Mouse (Mus musculus): ENCODE results near the gene Caln1. TPM values are rescaled to one million over a fixed set of nuclear protein-coding genes. Genes with fewer than 3 reads are reported as not detected.

Caln1 gene
- polyA plus RNA-seq, 1 experiment from 2014 or later: 3.8 TPM

DNA sequence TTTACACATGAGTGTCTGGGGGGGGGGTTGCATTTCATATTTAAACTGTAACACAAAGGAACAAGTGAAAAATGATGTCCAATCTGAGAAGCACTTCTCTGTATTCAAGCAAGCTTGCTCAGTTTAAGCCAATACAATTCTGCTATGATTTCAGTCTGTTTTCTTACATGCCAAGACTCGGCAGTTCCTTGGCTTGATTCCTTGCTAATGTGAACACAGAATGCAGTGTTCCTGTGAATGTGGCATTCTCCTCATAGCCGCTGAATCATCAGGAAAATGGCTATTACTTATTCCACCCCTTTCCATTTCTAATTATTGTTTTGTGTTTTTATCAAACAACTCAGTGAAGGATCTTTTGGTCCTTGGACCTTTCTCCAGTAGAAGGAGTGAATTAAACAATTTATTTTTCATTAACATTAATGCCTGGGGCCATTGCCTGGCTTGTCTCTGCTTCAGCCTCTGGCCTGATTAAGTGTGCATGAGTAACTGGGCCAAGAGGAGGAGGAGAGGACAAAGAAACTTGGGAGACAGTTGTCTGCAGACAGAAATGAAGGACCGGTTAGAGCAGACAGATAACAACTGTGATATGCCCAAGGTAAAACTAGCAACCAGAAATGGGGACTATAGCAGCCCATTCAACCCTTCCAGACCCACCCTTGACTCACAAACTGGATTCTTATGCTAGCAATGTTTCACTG is 423.6 kb downstream of the Caln1 start:
- no peaks in the 10 kb centered on the region for H3K9me3 ChIP-seq
- H3K27me3 ChIP-seq: no peaks in the 10 kb centered on the region
- H3K27ac ChIP-seq: no peak overlapping the region
- 86% methylated on average over 3 of the region's 3 CpGs for WGBS
- no peak overlapping the region for H3K4me3 ChIP-seq
- no peak for ATAC-seq (ENCODE audit: low FRiP score, low read depth)
- no peaks in the 10 kb centered on the region for H3K4me1 ChIP-seq
- H3K9ac ChIP-seq: no peak overlapping the region
- H3K4me2 ChIP-seq (replicated peaks): no peak overlapping the region
- no peaks in the 10 kb centered on the region for H3K36me3 ChIP-seq

DNA sequence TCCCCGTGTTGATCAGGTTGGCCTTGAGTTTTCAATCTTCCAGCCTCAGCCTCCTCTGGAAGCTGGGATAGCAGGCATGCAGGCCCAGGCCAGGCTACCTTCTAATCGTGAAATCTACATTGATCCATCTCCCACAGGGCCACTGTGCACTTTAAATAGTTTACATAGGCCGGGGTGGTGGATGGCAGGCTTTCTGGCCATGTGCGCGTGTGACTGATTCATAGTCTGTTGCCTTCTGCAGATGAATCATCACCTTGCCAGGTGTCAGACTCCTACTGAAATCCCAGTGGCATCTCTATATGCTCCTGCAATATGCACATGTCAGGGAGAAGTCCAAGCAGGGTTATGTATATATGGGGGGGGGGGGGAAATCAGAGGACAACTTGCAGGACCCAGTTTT is 428.5 kb downstream of the Caln1 start:
- Histone ChIP-seq H3K9ac (no peak overlapping the region), H3K9me3 (no peaks in the 10 kb centered on the region), H3K4me2 (replicated peaks) (no peak overlapping the region), H3K36me3 (no peaks in the 10 kb centered on the region), H3K27me3 (no peaks in the 10 kb centered on the region), H3K4me1 (no peaks in the 10 kb centered on the region), H3K27ac (no peak overlapping the region), H3K4me3 (no peak overlapping the region)
- ATAC-seq (ENCODE audit: low FRiP score, low read depth): no peak
- WGBS: 83% methylated on average over 5 of the region's 5 CpGs

DNA sequence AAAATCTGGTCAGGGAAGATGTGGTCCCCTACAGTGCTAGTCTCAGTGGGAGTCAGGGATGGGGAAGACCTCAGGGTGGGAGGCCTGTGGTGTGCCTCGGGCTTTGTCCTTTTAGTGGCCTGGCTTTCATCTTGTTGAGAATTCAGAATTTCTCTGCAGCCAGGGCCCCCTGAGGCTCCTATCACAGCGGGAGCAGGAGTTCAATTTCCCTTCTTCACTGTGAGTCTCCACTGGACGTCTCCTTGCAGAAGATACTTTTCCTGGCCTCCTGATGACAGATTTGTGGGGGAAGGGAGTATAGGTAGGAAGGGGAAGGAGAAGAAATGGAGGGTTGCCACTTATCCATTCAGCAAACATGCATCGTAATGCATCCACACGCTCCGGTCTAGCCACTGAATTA is 441.1 kb downstream of the Caln1 start:
- Histone ChIP-seq H3K36me3 (no peaks in the 10 kb centered on the region), H3K27ac (no peak overlapping the region), H3K4me1 (no peaks in the 10 kb centered on the region), H3K9ac (no peak overlapping the region), H3K27me3 (no peaks in the 10 kb centered on the region), H3K4me3 (no peak overlapping the region), H3K4me2 (replicated peaks) (no peak overlapping the region), H3K9me3 (peaks cover 12% of the 10 kb centered on the region)
- WGBS: 32% methylated on average over 6 of the region's 6 CpGs
- no peak for ATAC-seq (ENCODE audit: low FRiP score, low read depth)

DNA sequence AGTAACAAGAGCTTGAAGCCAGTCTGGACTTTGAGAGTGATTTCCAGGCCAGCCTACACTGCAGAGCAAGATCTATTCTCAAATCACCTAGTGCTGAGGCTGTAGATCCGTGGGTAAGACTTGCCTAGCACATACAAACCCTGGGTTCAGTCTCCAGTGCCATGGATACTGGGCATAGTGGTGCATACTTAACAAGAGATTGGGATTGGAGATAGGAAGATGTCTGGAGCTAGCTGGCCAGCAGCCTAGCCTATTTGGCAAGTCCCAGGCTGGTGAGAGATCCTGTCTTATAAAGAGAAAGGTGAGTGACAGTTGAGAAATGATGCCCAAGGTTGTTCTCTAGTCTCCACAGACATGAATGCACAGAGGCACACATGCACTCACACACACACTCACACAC is 441.6 kb downstream of the Caln1 start:
- no peaks in the 10 kb centered on the region for H3K27me3 ChIP-seq
- WGBS: 46% methylated on average over 1 of the region's 1 CpGs
- H3K36me3 ChIP-seq: no peaks in the 10 kb centered on the region
- no peak overlapping the region for H3K4me2 ChIP-seq (replicated peaks)
- no peak overlapping the region for H3K4me3 ChIP-seq
- no peak for ATAC-seq (ENCODE audit: low FRiP score, low read depth)
- H3K9me3 ChIP-seq: peaks cover 12% of the 10 kb centered on the region
- H3K4me1 ChIP-seq: no peaks in the 10 kb centered on the region
- no peak overlapping the region for H3K9ac ChIP-seq
- no peak overlapping the region for H3K27ac ChIP-seq

DNA sequence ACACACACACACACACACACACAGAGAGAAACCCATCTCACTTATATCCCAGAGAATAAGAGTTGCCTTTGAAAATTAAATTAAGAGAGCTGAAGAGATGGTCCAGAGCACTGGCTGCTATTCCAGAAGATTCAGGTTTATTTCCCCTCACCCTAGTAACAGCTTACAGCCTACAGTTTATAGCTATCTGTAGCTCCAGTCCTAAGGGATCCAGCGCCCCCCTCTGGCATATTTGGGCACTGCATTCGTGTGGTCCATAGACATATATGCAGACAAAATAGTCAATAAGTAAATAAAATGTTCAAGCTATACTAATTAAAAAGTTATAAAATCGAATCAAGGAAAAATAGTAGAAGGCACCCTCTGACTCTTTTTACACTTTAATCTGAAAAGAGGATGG is 442.0 kb downstream of the Caln1 start:
- no peak overlapping the region for H3K4me3 ChIP-seq
- no peak for ATAC-seq (ENCODE audit: low FRiP score, low read depth)
- WGBS: 24% methylated on average over 3 of the region's 3 CpGs

DNA sequence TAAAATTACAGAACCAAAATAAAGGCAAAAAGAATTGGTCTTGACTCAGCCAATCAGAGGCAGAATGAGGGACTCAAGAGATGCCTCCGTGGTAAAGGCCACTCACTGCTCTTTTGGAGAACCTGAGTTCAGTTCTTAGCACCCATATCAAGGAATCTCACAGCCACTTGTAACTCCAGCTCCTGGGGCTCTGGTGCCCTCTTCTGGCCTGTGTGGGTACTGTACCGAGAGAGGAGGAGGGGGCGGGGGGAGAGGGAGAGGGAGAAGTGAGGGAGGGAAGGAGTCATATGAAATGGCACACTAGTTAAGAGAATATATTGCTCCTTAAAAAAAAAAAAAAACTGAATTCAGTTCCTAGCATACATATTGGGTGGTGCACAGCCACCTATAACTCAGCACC is 442.7 kb downstream of the Caln1 start:
- H3K4me1 ChIP-seq: no peaks in the 10 kb centered on the region
- H3K4me2 ChIP-seq (replicated peaks): no peak overlapping the region
- no peak overlapping the region for H3K9ac ChIP-seq
- no peak overlapping the region for H3K27ac ChIP-seq
- no peaks in the 10 kb centered on the region for H3K27me3 ChIP-seq
- H3K9me3 ChIP-seq: peaks cover 9% of the 10 kb centered on the region
- WGBS: 80% methylated on average over 3 of the region's 3 CpGs
- H3K36me3 ChIP-seq: no peaks in the 10 kb centered on the region
- no peak for ATAC-seq (ENCODE audit: low FRiP score, low read depth)
- no peak overlapping the region for H3K4me3 ChIP-seq

More for the DNA sequence above, 442.0 kb downstream of the Caln1 start:
- Histone ChIP-seq H3K9me3 (peaks cover 12% of the 10 kb centered on the region), H3K9ac (no peak overlapping the region), H3K27ac (no peak overlapping the region), H3K27me3 (no peaks in the 10 kb centered on the region), H3K4me1 (no peaks in the 10 kb centered on the region), H3K4me2 (replicated peaks) (no peak overlapping the region), H3K36me3 (no peaks in the 10 kb centered on the region)

DNA sequence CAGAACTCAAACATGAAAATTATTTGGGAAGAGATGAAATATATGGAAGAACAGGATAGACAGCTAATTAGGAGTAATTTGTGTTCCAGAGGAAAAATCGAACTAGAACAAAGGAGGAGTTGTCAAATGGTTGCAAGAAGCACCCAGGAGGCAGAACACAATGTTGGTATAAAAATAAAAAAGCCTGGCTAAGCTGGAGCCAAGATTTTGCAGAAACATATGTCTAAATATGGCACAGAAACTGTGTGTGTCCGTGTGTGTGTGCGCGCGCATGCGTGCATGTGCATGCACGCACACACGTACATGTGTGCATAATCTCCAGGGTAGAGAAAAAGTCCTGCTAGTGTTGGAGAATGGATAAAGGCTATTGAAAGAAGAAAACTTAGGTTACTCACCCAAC is 443.3 kb downstream of the Caln1 start:
- H3K4me2 ChIP-seq (replicated peaks): no peak overlapping the region
- 95% methylated on average over 8 of the region's 8 CpGs for WGBS

DNA sequence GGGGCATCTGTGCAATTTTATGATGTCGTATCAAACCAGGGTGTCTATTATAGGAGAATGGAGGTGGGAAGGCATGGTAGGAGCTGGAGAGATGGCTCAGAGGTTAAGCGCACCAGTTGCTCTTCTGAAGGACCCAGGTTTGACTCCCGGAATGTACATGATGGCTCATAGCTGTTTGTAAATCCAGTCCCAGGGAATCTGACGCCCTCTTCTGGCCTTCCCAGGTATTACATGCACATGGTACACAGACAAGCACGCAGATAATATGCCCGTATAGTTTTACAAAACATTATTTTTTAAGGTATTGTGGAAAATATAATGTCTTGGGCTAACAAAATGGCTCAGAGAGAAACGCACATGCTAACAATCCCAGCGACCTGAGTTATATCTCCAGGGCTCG is 443.8 kb downstream of the Caln1 start:
- 89% methylated on average over 9 of the region's 9 CpGs for WGBS
- Histone ChIP-seq H3K27me3 (no peaks in the 10 kb centered on the region), H3K36me3 (no peaks in the 10 kb centered on the region), H3K27ac (no peak overlapping the region), H3K9ac (no peak overlapping the region), H3K4me2 (replicated peaks) (no peak overlapping the region), H3K4me3 (no peak overlapping the region), H3K4me1 (no peaks in the 10 kb centered on the region), H3K9me3 (peaks cover 9% of the 10 kb centered on the region)
- ATAC-seq (ENCODE audit: low FRiP score, low read depth): no peak

More for the DNA sequence above, 443.3 kb downstream of the Caln1 start:
- H3K27ac ChIP-seq: no peak overlapping the region
- no peak overlapping the region for H3K4me3 ChIP-seq
- no peaks in the 10 kb centered on the region for H3K27me3 ChIP-seq
- H3K9me3 ChIP-seq: peaks cover 9% of the 10 kb centered on the region
- no peaks in the 10 kb centered on the region for H3K4me1 ChIP-seq
- no peak overlapping the region for H3K9ac ChIP-seq
- no peaks in the 10 kb centered on the region for H3K36me3 ChIP-seq
- ATAC-seq (ENCODE audit: low FRiP score, low read depth): no peak

DNA sequence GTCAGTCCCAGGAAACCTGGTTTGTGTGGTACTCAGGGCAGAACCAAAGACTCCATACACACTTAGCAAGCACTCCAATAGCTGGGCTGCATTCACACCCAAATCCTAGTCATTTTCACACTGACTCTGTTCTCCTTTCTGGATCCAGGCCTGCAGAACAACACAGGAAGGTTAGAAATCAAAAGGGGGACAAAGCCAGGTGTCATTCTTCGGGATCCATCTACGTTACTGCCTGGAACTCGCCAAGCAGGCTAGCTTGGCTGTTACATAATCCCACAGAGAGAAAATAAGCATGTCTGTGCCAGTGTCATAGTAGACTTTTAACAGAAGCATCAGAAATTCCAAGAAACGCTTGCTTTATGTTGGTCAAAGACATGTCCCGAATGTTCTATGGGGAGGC is 446.1 kb downstream of the Caln1 start:
- Histone ChIP-seq H3K4me2 (replicated peaks) (no peak overlapping the region), H3K4me3 (no peak overlapping the region), H3K27me3 (no peaks in the 10 kb centered on the region), H3K9ac (no peak overlapping the region), H3K27ac (no peak overlapping the region), H3K36me3 (no peaks in the 10 kb centered on the region), H3K4me1 (no peaks in the 10 kb centered on the region), H3K9me3 (no peaks in the 10 kb centered on the region)
- 82% methylated on average over 5 of the region's 5 CpGs for WGBS
- no peak for ATAC-seq (ENCODE audit: low FRiP score, low read depth)

DNA sequence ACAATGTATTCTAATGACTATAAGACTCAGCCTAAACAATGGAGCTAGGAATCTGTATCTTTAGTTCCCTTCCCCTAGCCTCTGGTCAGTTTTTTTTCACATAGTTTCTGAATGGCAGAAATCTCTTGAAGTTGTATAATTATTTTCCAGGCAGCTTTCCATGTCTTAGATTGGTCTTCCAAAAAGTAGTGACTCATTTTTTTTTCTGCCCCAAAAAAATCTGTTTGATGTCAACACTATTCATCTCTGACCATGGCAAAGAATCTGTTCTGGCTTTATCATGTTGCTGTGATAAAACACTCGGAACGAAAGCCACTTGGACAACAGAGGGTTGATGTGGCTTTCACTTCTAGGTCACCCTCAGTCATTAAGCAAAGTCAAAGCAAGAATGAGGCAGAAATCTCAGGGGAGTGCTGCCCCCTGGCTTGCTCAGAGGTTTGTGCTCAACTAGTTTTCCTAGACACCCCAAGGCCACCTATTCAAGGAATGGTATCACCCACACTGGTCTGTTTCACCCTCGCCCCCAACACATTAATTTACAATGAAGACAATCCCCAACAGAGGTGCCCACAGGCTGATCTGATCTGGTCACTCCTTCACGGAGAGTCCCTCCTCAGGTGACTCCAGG is 450.9 kb downstream of the Caln1 start:
- Histone ChIP-seq H3K4me3 (no peak overlapping the region), H3K9me3 (no peaks in the 10 kb centered on the region), H3K27me3 (no peaks in the 10 kb centered on the region), H3K9ac (no peak overlapping the region), H3K36me3 (no peaks in the 10 kb centered on the region), H3K4me1 (no peaks in the 10 kb centered on the region), H3K4me2 (replicated peaks) (no peak overlapping the region), H3K27ac (no peak overlapping the region)
- no peak for ATAC-seq (ENCODE audit: low FRiP score, low read depth)
- 74% methylated on average over 4 of the region's 4 CpGs for WGBS

DNA sequence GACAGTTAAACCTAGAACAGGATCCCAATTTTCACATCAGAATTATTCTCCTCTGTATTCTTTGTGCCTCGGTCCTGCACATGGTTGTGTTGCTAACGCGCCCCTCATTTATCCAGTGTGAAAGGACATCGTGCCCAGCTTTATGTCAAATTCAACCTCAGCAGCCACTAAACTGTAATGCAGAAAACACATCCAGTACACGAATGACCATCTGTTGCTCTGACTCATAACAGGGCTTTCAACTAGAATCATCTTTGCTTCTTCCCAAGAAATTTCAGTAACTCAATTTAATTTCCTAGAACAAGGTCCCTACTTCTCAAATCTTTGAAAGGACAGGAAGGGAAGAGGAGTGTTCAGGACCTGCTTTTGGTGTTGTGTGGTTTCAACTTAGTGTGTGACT is 451.4 kb downstream of the Caln1 start:
- Histone ChIP-seq H3K36me3 (no peaks in the 10 kb centered on the region), H3K27ac (no peak overlapping the region)
- 90% methylated on average over 5 of the region's 5 CpGs for WGBS

DNA sequence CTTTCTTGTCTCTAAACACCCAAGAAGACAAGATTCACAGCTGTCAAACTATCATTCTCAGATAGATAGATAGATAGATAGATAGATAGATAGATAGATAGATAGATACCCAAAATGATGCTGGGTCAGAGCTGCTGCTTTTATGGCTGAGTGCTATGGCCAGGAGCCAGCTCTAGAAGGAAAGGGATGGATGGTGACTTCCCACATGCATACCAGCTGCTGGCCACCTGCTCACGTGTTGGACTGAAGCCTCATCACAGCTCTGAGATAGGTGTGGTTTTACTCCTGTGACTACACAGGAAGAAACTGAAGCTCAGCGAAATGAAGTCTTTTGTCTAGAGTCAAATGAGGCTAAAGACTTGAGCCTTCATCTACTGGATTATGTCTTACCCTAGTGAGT is 456.5 kb downstream of the Caln1 start:
- Histone ChIP-seq H3K9me3 (0 out of 2 replicates have a peak, but pooled peaks cover 5% of the 10 kb centered on the region), H3K4me2 (replicated peaks) (no peak overlapping the region), H3K27ac (no peak overlapping the region), H3K27me3 (no peaks in the 10 kb centered on the region), H3K4me3 (no peak overlapping the region), H3K4me1 (no peaks in the 10 kb centered on the region), H3K36me3 (no peaks in the 10 kb centered on the region), H3K9ac (no peak overlapping the region)
- 67% methylated on average over 2 of the region's 2 CpGs for whole genome bisulfite sequencing
- ATAC-seq (ENCODE audit: low FRiP score, low read depth): no peak

More for the DNA sequence above, 451.4 kb downstream of the Caln1 start:
- no peaks in the 10 kb centered on the region for H3K9me3 ChIP-seq
- ATAC-seq (ENCODE audit: low FRiP score, low read depth): no peak
- no peak overlapping the region for H3K4me3 ChIP-seq
- no peaks in the 10 kb centered on the region for H3K4me1 ChIP-seq
- H3K27me3 ChIP-seq: no peaks in the 10 kb centered on the region
- no peak overlapping the region for H3K9ac ChIP-seq
- H3K4me2 ChIP-seq (replicated peaks): no peak overlapping the region

DNA sequence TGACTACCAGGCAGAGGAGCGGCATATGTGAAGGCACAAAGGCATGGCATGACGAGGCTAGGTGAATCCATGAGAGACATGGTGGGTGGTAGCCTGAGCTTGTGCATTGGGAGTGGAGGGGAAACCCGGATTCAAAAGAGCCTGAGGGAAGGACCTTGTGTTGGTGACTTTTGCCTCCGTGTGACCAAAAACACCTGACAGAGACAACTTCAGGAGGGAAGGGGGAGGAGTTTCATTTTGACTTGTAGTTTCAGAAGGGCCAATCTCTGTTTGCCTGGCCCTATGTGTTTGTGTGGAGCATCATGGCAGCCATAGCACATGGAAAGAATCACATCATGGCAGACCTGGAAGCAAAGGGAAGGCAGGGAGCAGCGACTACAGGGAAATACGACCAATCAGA is 479.3 kb downstream of the Caln1 start:
- no peak overlapping the region for H3K9ac ChIP-seq
- peaks cover 17% of the 10 kb centered on the region for H3K4me1 ChIP-seq
- H3K4me2 ChIP-seq (replicated peaks): no peak overlapping the region
- 85% methylated on average over 6 of the region's 6 CpGs for WGBS
- no peaks in the 10 kb centered on the region for H3K27me3 ChIP-seq
- H3K27ac ChIP-seq: no peak overlapping the region
- ATAC-seq (ENCODE audit: low FRiP score, low read depth): no peak
- no peak overlapping the region for H3K4me3 ChIP-seq
- no peaks in the 10 kb centered on the region for H3K9me3 ChIP-seq
- H3K36me3 ChIP-seq: no peaks in the 10 kb centered on the region

Measured in limb, embryonic 13.5 days (tissue).